Mouse (Mus musculus): ENCODE measurements around the gene Shroom3. TPM values are rescaled to one million over a fixed set of nuclear protein-coding genes. Genes with fewer than 3 reads are reported as not detected.

The Shroom3 gene
- total and polyA plus RNA-seq, 3 experiments: 0.04 to 0.11 TPM; not detected in 1

DNA sequence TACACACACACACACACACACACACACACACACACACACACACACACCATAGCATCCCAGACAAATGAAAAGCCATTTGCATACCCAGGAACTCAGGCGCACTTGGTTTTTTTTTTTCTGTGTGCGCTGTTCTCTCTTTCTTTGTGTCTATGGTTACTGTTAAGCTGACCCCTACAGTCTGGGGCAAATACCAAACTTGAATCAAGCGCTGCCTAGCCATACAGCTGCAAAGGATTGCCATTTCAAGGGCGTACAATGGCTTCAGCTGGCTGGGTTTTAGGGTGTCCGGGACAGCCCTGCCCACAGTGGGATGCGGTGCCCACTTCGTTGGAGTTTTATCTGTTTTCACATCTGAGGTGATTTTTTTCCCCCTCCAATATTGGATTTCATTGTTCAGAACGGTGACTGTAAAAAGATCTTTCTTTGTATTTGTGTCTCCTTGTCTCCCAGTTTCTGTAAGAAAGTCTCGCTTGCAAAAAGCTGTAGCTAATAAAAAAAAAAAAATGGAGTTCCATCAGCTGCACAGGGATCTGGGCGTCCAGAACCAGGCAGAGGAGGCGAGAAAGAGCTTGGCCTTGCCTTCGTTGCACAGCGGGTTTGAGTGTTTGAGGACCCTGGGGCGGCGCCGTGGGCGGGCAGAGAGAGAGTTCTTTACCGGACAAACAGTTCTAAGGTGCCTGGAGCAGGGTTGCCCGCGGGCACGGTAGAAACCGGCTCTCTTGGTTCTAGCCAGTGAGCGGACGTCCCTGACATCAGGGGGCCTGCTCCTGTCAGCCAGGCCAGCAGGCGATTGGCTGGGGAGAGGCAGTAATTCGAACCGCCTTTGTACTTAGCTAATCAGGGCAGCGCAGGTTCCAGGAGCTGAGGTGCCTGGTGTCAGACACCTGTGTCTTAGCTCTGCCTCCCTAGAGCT is 125.5 kb downstream of the Shroom3 start:
- no peak for TF ChIP-seq POLR2AphosphoS2 (IDR thresholded peaks at IDR 0.05; ENCODE audit: low read depth, low read length)
- dilution Hi-C loops (cut with MboI; ENCODE audit: extremely low pct_ligation_motif_present, extremely low pct_unique_long_range_greater_than_20kb, low sequenced_read_pairs): no loop called here
- Histone ChIP-seq H3K36me3 (replicated peaks in 1 of 2; ENCODE audit: control insufficient read depth in 1 of 2, insufficient read depth in 1 of 2, low read length in 1 of 2) (no peaks in the 10 kb centered on the region), H3K79me2 (replicated peaks; ENCODE audit: control insufficient read depth, extremely low read depth, insufficient read depth, poor library complexity, severe bottlenecking) (no peaks in the 10 kb centered on the region), H3K4me3 (replicated peaks in 1 of 3; ENCODE audit: low read depth in 2 of 3, low read length in 2 of 3, poor library complexity in 1 of 3) (no peak overlapping the region), H3K27me3 (replicated peaks) (no peaks in the 10 kb centered on the region), H3K27ac (ENCODE audit: insufficient read depth, low read depth) (no peak overlapping the region), H3K4me1 (ENCODE audit: control insufficient read depth in 1 of 2, insufficient read depth in 2 of 2) (peaks cover 0 to 4% of the 10 kb centered on the region in 2 experiments; a peak in 1 of 4 replicates), H3K9me3 (replicated peaks; ENCODE audit: low read length) (no peaks in the 10 kb centered on the region), H3K4me2 (ENCODE audit: insufficient read depth, low read depth, poor library complexity, severe bottlenecking) (no peak overlapping the region), H3K9ac (ENCODE audit: insufficient read depth, low read depth) (no peak overlapping the region)
- DNase-seq (ENCODE audit: extremely low read depth): no peak
- in situ Hi-C loops (cut with MboI; ENCODE audit: low pct_ligation_motif_present, low pct_unique_long_range_greater_than_20kb, low sequenced_read_pairs): no loop called here

DNA sequence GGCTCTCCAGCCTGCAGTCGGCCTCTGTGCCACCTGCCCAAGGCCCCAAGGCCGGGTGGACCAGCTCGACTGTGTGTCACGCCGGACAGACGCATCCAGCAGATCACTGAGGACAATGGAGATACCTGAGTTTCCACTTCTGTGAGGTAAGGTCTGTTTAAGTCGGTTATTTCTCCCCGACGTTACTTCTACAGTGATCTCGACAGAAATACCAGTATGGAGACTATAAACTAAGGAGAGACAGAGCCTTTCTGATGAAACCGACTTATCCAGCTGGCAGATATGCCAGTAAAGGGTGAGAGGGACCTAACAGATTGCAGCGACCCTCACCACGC is 126.1 kb downstream of the Shroom3 start:
- Histone ChIP-seq H3K9ac (ENCODE audit: insufficient read depth, low read depth) (no peak overlapping the region), H3K27ac (ENCODE audit: insufficient read depth, low read depth) (no peak overlapping the region), H3K79me2 (replicated peaks; ENCODE audit: control insufficient read depth, extremely low read depth, insufficient read depth, poor library complexity, severe bottlenecking) (no peaks in the 10 kb centered on the region), H3K4me1 (ENCODE audit: control insufficient read depth in 1 of 2, insufficient read depth in 2 of 2) (peaks cover 0 to 4% of the 10 kb centered on the region in 2 experiments; a peak in 1 of 4 replicates), H3K4me3 (replicated peaks in 1 of 3; ENCODE audit: low read depth in 2 of 3, low read length in 2 of 3, poor library complexity in 1 of 3) (no peak overlapping the region), H3K9me3 (replicated peaks; ENCODE audit: low read length) (no peaks in the 10 kb centered on the region), H3K27me3 (replicated peaks) (no peaks in the 10 kb centered on the region), H3K4me2 (ENCODE audit: insufficient read depth, low read depth, poor library complexity, severe bottlenecking) (no peak overlapping the region), H3K36me3 (replicated peaks in 1 of 2; ENCODE audit: control insufficient read depth in 1 of 2, insufficient read depth in 1 of 2, low read length in 1 of 2) (no peaks in the 10 kb centered on the region)
- DNase-seq (ENCODE audit: extremely low read depth): no peak
- TF ChIP-seq NRF1 (IDR thresholded peaks at IDR 0.05; ENCODE audit: low read depth, low read length): no peak
- no peak for TF ChIP-seq JUND (conservative IDR thresholded peaks at IDR 0.05; ENCODE audit: low read depth, low read length)
- TF ChIP-seq POLR2A (IDR thresholded peaks at IDR 0.05; ENCODE audit: low read depth, low read length): no peak
- no peak for TF ChIP-seq SIN3A (IDR thresholded peaks at IDR 0.05; ENCODE audit: low read length)
- TF ChIP-seq EP300 (IDR thresholded peaks at IDR 0.05; ENCODE audit: low read length): no peak
- no peak for TF ChIP-seq MXI1 (IDR thresholded peaks at IDR 0.05; ENCODE audit: low read depth, low read length)
- in situ Hi-C loops (cut with MboI; ENCODE audit: low pct_ligation_motif_present, low pct_unique_long_range_greater_than_20kb, low sequenced_read_pairs): no loop called here
- dilution Hi-C loops (cut with MboI; ENCODE audit: extremely low pct_ligation_motif_present, extremely low pct_unique_long_range_greater_than_20kb, low sequenced_read_pairs): no loop called here

DNA sequence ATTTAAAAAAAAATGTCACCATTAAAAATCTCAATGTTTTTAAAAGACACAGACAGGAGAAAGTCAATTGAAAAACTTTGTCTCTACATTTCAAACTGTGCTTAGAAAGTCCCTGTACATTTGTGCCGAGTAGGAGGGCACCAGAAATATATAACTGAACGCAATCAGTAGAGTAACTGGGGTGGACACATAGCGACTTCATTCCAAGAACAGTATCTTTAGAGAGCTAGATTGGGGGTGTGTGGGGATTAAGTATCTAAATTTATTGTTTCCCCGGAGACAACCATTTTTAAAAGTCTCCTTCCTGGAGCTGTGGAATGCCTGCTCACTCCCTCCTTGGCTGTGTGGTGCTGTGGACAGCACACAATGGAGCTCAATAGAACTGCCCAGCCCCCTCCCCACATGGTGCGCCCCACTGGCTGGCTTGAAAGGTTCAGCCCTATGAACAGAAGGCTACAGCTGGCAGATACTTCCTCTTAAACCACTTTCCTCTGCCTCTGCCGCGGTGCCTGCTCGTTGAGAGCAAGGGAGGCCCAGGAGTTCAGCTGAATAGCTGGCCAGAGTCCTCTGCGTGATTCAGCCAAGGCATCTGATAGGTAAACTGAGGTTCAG is 127.8 kb downstream of the Shroom3 start:
- peak; percentile 4 for DNase-seq (ENCODE audit: extremely low read depth)
- Histone ChIP-seq H3K4me2 (ENCODE audit: insufficient read depth, low read depth, poor library complexity, severe bottlenecking) (no peak overlapping the region), H3K79me2 (replicated peaks; ENCODE audit: control insufficient read depth, extremely low read depth, insufficient read depth, poor library complexity, severe bottlenecking) (no peaks in the 10 kb centered on the region), H3K9me3 (replicated peaks; ENCODE audit: low read length) (no peaks in the 10 kb centered on the region), H3K4me1 (ENCODE audit: control insufficient read depth in 1 of 2, insufficient read depth in 2 of 2) (peaks cover 0 to 4% of the 10 kb centered on the region in 2 experiments; a peak in 1 of 4 replicates), H3K4me3 (replicated peaks in 1 of 3; ENCODE audit: low read depth in 2 of 3, low read length in 2 of 3, poor library complexity in 1 of 3) (no peak overlapping the region), H3K27ac (ENCODE audit: insufficient read depth, low read depth) (no peak overlapping the region), H3K36me3 (replicated peaks in 1 of 2; ENCODE audit: control insufficient read depth in 1 of 2, insufficient read depth in 1 of 2, low read length in 1 of 2) (no peaks in the 10 kb centered on the region), H3K9ac (ENCODE audit: insufficient read depth, low read depth) (no peak overlapping the region), H3K27me3 (replicated peaks) (no peaks in the 10 kb centered on the region)
- TF ChIP-seq ETS1 (conservative IDR thresholded peaks at IDR 0.05; ENCODE audit: low read depth, low read length): no peak
- no peak for TF ChIP-seq MAZ (IDR thresholded peaks at IDR 0.05; ENCODE audit: low read depth, low read length)
- no peak for TF ChIP-seq SIN3A (IDR thresholded peaks at IDR 0.05; ENCODE audit: low read length)
- TF ChIP-seq GABPA (IDR thresholded peaks at IDR 0.05; ENCODE audit: insufficient replicate concordance, low read depth, low read length): no peak
- no peak for TF ChIP-seq EP300 (IDR thresholded peaks at IDR 0.05; ENCODE audit: low read length)
- TF ChIP-seq PAX5 (IDR thresholded peaks at IDR 0.05; ENCODE audit: low read length): no peak
- no peak for TF ChIP-seq CHD1 (IDR thresholded peaks at IDR 0.05; ENCODE audit: low read depth, low read length)
- TF ChIP-seq ZKSCAN1 (IDR thresholded peaks at IDR 0.05; ENCODE audit: borderline replicate concordance, low read depth, low read length): no peak
- no peak for TF ChIP-seq TCF12 (IDR thresholded peaks at IDR 0.05; ENCODE audit: low read depth, low read length)
- no peak for TF ChIP-seq E2F4 (IDR thresholded peaks at IDR 0.05; ENCODE audit: insufficient replicate concordance, low read depth, low read length)
- TF ChIP-seq ZMIZ1 (IDR thresholded peaks at IDR 0.05; ENCODE audit: low read depth, low read length): no peak
- TF ChIP-seq CTCF (conservative IDR thresholded peaks at IDR 0.05 in 1 of 2, IDR thresholded peaks at IDR 0.05 in 1 of 2; ENCODE audit: low read depth in 2 of 2, low read length in 2 of 2): no peak
- no peak for TF ChIP-seq POLR2A (IDR thresholded peaks at IDR 0.05; ENCODE audit: low read depth, low read length)
- no peak for TF ChIP-seq MAFK (IDR thresholded peaks at IDR 0.05; ENCODE audit: insufficient replicate concordance, low read length)
- TF ChIP-seq IRF4 (IDR thresholded peaks at IDR 0.05; ENCODE audit: low read depth, low read length): no peak
- no peak for TF ChIP-seq ZC3H11A (IDR thresholded peaks at IDR 0.05; ENCODE audit: low read depth, low read length)
- dilution Hi-C loops (cut with MboI; ENCODE audit: extremely low pct_ligation_motif_present, extremely low pct_unique_long_range_greater_than_20kb, low sequenced_read_pairs) (no loop called here), in situ Hi-C loops (cut with MboI; ENCODE audit: low pct_ligation_motif_present, low pct_unique_long_range_greater_than_20kb, low sequenced_read_pairs) (no loop called here)
